25 mouse cellular contexts compared by ENCODE assay signal in the genomic region with DNA sequence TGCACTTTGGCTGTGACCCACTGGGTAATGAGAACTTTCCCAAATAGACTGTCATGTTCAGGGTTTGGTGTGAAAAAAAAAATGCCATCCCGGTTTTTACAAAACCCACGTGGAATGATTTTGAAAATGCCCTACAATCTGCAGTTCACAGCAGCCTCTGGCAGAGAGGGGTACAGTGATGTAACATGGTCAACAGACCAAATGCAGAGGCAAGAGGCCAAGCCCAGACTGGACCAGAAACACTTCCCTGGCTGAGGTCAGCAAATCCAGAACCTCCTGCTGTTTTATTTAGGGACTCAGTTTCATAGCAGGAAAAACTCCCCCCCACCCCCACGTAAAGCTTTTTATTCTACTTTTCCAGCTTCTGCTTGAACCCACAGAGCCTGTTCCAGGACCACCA.
A peak's percentile ranks its signal among the peaks of the same experiment; 100 is the strongest.
DNase-seq lines count a peak whose midpoint lies in the region; ATAC-seq and TF ChIP-seq lines count a peak whose summit lies in the region.
"Had no signal": no experiment of that assay in that cellular context is flagged by ENCODE, and none has a peak within 500 bp of the region (broad histone marks: within the 10 kb centered on the region; RNA-seq: fewer than 3 reads in every experiment).

No protein-coding gene starts in this region.

- ATAC-seq in cerebellum, adult (ENCODE audit: insufficient number of reproducible peaks, low FRiP score, low TSS enrichment): no peak
- ATAC-seq: forebrain, embryonic 14.5 days; inflammation-experienced regulatory T-cells, adult 6 months; midbrain, embryonic 16.5 days had no signal

- H3K27ac ChIP-seq in gastrocnemius, adult 2 months: no peak overlapping the region
- H3K27ac ChIP-seq: heart, adult 2 months; heart, embryonic 13.5 days; hindbrain, embryonic 15.5 days; liver, embryonic 14.5 days; stomach, postnatal 0 days had no signal

- peak; percentile 66 for DNase-seq in cerebellum, adult 11-12 months
- DNase-seq in gastrocnemius, adult 2 months: peak; percentile 57
- DNase-seq in gastrocnemius, postnatal 4 days (ENCODE audit: low spot score in 2 of 2): no peak
- peak; percentile 86 for DNase-seq in brain, adult 2 months (ENCODE audit: low read depth, low spot score)
- peak; percentile 37 to 50 for DNase-seq in cerebellum, postnatal 36 days
- no peak for DNase-seq in layer of hippocampus, adult 18-20 months (ENCODE audit: low spot score in 2 of 2)
- DNase-seq in frontal cortex, postnatal 36 days (ENCODE audit: low spot score in 2 of 2): no peak
- DNase-seq: adrenal gland, postnatal 14 days; heart, adult 2 months; heart, postnatal 10 days; kidney, adult 11 months; kidney, postnatal 14 days; lung, adult 2 months; lung, postnatal 10 days; thymus, adult 18-20 months; thymus, postnatal 25 days had no signal

- no peak overlapping the region for H3K4me3 ChIP-seq in gastrocnemius, adult 2 months
- H3K4me3 ChIP-seq: heart, adult 2 months; heart, embryonic 13.5 days; hindbrain, embryonic 10.5 days; hindbrain, embryonic 15.5 days had no signal

- intact Hi-C loops in gastrocnemius, adult 2 months (cut with DNase I): no loop called here

- no peak for TF ChIP-seq CTCF in gastrocnemius, adult 2 months (IDR thresholded peaks at IDR 0.05)

Comparison
In these comparisons a context has a peak if more than half of its experiments do, and no peak if none do; other contexts are left out.
1. DNase-seq: peak in cerebellum, adult 11-12 months (single experiment), gastrocnemius, adult 2 months (single experiment), brain, adult 2 months (single experiment) and cerebellum, postnatal 36 days (2 of 2); none in gastrocnemius, postnatal 4 days (0 of 2), layer of hippocampus, adult 18-20 months (0 of 2) and frontal cortex, postnatal 36 days (0 of 2).